Mouse (Mus musculus) heart, adult 8-10 months (tissue): ENCODE measurements around the gene Med23. TPM values are rescaled to one million over a fixed set of nuclear protein-coding genes. Genes with fewer than 3 reads are reported as not detected.

Source experiments
- DNase-seq: peaks from one replicate; pipeline ENCODE4 v3.0.0; 2022; ENCODE audit warnings: low spot score
- microRNA-seq: library from miRNA; unstranded; fragments of <30 nt; microRNA quantifications from one replicate; pipeline ENCODE4 v1.2.0, GENCODE M21; 2022
- total RNA-seq, 4 experiments: library from RNA; stranded (reverse); gene quantifications; 2 replicates each; pipeline ENCODE4 v1.2.4; 2022

The Med23 gene
- total RNA-seq, 4 experiments from 2014 or later = 10.1 to 13.7 (median 12.7) TPM

DNA sequence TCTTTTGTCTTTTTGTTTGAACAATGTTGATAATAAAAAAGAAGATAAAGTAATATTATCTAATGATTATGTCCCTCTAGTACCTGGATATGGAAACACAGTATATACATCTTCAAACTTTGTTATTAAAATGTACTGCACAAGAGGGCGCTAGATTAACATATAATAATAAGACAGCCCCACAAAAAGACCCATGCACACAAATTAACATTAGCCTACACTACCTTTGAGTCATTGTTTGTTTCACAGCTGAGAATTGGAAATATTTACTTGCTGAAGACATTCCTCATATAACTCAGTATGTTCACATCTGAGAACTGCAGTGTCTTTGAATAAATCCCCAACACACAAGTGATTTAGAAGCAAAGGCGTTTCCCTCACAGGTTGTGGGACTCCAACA is 91.3 kb downstream of the Med23 start:
- DNase-seq = peak; percentile 35

DNA sequence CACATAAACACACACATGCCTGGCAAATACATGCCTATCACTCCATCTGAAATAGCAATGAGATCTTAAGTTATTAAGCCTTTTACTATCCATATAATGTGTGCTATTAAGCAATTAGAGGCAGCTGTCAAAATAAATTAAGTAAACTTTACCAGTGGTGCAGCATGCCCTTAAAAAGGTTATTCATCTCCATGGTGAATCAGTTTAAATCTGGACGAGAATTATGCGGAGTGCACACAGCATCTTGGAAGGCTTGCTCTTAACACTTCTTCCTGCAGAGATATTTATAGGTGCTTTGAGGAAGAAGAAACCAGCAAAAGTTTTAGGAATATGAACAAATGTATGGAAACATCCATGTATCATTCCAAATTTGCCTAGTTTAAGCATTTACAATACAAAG is 92.1 kb downstream of the Med23 start:
- no peak for DNase-seq

Small RNAs within 50 kb of the gene (microRNA-seq; reads per million reads assigned to microRNA genes)
- gene Mir6905 = not detected

Other genes with a start within 250 kb of the Med23 start
- gene Enpp1, start 157.8 kb upstream of the Med23 start, total RNA-seq = 1 to 10 TPM; 5.2 to 6.5 (median 5.5) TPM
- 1 to 10 TPM; 1.6 to 3.5 (median 2.8) TPM for gene Enpp3, start 27.2 kb upstream of the Med23 start, total RNA-seq
- not detected for gene Arg1, start 57.5 kb downstream of the Med23 start, total RNA-seq